Mouse (Mus musculus): ENCODE results near the gene Ogg1. TPM values are rescaled to one million over a fixed set of nuclear protein-coding genes. Genes with fewer than 3 reads are reported as not detected.
"Not testable (repeated sequence)": the region's sequence is repeated elsewhere in the genome, so short reads cannot be mapped to it uniquely, and the experiment has no call there.

Gene Ogg1
- polyA plus RNA-seq, 1 experiment = 19.1 TPM

DNA sequence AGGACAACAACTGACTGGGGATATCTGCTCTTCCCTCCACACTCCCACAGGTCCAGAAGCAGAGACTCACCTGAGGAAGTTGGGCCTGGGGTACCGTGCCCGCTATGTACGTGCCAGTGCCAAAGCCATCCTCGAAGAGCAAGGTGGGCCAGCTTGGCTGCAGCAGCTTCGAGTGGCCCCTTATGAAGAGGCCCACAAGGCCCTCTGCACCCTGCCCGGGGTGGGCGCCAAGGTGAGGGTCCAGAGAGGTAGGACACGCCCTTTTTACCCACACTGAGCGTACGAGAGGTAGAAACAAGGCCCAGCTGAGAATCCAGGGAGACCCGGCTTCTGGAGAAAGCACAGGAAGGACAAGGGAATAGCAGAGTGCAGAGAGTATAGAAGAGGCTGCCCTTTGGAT, 4.9 kb downstream of the Ogg1 start:
- no peak for DNase-seq (ENCODE audit: low spot score)

GRCm38 (mm10) chr6:113332734-113333133, 6.0 kb downstream of the Ogg1 start:
- DNase-seq (ENCODE audit: low spot score) = not testable (repeated sequence)

GRCm38 (mm10) chr6:113333137-113333950, 6.6 kb downstream of the Ogg1 start:
- no peak for DNase-seq (ENCODE audit: low spot score)

DNA sequence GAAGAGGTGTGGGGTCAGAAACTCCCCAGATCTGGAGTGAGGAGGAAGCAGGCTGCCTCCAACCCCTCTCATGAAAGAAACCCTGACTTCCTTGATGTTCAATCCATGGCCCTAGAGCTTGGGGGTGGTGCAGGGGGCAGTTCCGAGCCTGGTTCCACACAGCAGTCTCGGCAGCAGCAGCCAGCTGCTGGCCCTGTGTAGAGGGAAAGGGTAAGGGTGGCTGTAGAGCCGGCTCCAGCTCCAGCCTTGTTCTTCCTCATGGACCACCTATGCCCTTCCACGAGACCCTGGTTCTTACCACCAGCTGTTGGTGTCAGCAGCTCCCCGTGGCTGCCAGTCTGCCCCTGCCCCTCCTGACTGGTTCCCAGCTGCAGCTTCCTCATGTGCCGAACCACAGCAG, 7.4 kb downstream of the Ogg1 start:
- no peak for DNase-seq (ENCODE audit: low spot score)

DNA sequence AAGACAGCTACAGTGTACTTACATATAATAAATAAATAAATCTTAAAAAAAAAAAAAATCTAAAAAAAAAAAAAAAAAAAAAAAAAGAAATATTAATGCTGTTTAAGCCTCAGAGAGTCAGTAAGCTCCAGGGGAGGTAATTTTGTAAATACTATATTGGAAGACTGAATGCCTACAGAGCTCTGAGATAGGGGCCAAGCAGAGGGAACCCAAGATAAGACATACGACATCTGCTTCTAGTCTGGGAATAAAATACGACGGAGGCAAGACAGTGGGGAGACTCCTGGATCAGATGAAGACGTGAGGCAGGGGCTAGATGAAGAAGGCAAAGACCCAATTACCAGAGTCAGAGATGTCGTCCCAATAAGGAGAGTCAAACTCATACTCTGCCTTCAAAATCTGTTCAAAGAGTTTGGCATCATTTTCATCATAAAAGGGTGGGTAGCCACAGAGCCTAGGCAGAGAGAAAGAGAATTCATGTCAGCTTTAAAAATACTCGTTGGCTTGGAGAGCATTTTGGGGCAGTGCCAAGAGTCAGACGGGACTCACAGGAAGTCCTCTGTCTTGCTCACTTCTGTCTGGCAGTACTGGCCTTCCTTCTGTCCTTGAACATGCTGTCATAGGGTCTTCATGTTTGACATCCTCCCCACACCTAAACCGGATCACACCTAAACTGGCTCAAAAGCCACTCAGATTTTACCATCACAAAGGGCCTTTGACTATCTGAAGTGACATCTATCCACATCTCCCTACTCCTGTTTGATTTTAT, 10.3 kb downstream of the Ogg1 start:
- DNase-seq (ENCODE audit: low spot score) = no peak

DNA sequence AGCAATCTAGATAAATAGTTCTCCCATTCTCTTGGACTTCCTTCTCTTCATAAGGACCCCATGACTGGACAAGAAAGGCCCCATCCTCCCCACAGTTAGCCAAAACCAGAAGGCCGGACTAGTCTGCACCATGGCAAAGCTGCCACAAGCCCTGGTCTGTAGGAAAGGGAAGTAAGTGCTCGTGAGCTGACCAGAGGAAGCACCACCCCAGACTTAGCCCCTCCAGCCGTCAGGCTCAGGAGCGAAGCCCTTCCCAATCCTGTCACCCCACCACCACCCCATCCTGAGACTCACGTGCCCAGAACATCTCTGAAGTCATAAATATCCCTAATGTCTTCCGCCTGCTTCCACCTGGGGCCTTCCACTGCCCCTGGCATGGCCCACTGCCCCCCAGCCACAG, 14.8 kb downstream of the Ogg1 start:
- no peak for DNase-seq (ENCODE audit: low spot score)

- DNase-seq (ENCODE audit: low spot score) = no peak
These were observed 15.5 kb downstream of the Ogg1 start for GRCm38 (mm10) chr6:113342297-113342696.

GRCm38 (mm10) chr6:113343177-113344092, 16.7 kb downstream of the Ogg1 start, which contains the start of gene Camk1:
Gene Camk1, minus strand, starts transcription at chr6:113343984.
- peak; percentile 74 for DNase-seq (ENCODE audit: low spot score)

DNA sequence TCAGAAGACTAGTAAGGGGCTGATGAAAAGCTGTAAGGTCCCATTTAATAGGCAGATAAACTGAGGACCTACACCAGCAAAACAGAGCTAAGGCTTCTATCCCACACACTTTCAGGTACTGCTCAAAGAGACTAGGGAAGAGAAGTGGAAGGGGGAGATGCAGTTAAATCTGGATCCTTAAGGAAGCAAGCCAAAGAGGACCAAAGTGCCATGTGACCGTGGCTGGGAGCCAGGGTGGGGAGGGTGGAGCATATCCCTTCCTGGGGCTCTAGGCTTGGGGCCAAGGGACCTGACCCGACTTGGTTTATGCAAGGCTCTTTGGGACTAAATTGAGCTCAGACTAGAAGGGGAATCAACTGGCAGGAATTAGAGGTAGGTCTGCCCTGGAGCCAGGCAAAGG, 17.5 kb downstream of the Ogg1 start:
- DNase-seq (ENCODE audit: low spot score) = no peak

DNA sequence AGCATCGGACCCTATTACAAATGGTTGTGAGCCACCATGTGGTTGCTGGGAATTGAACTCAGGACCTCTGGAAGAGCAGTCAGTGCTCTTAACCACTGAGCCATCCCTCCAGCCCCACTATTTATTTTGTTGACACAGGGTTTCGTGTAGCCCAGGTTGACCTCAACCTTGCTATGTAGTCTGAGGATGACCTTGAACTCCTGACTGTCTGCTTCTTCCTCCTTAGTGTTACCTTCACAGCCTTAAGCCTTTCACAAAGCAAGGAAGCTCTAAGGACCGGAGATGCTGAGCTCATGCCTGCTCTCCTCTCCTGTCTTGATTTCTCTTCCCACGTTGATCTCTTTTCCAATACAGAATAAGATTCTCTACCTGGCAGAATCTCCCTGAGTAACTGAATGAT, 20.1 kb downstream of the Ogg1 start:
- DNase-seq (ENCODE audit: low spot score) = no peak

GRCm38 (mm10) chr6:113350538-113350937, 23.8 kb downstream of the Ogg1 start:
- no peak for DNase-seq (ENCODE audit: low spot score)

- no peak for DNase-seq (ENCODE audit: low spot score)
These were observed 24.4 kb downstream of the Ogg1 start for GRCm38 (mm10) chr6:113351161-113351560.

DNA sequence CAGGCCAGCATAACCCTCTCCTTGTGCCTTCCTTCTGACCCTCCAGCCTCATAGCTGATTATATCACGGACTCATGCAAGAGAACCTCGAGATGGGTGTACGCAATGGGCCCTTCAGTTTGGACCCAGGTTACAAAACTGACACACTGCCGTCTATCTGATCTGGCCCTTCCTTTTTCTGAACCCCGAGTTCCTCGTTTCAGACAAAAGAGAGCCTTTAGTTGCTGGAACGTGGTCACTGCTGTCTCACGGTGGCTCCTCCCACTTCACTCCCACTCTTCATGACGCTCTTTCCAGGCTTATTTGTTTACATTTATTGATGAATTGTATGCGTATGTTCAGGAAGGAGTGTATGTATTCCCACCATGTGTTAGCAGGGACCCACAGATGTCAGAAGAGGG, 24.9 kb downstream of the Ogg1 start:
- DNase-seq (ENCODE audit: low spot score) = no peak

GRCm38 (mm10) chr6:113352820-113353219, 26.0 kb downstream of the Ogg1 start:
- DNase-seq (ENCODE audit: low spot score) = no peak

DNA sequence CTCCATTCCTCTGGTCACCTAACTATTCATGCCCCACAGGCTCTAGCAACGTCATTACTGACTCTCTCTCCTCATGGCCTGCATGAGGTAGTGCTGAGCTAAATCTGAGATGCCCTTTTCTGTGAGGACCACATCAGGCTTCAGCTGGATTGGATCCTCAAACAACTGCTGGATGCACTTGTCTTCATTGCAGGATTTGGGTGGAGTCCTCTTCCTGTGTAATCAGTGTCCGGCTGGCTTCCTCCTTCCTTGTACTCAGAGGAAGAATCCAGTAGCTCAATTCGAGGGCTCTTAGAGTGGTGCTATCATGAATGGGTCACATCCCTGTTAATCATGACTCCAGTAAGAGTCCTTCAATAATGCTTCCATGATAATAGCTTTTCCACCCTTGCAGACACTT, 26.9 kb downstream of the Ogg1 start:
- no peak for DNase-seq (ENCODE audit: low spot score)

GRCm38 (mm10) chr6:113361476-113361875, 34.7 kb downstream of the Ogg1 start:
- DNase-seq (ENCODE audit: low spot score) = no peak

- DNase-seq (ENCODE audit: low spot score) = no peak
These were observed 35.5 kb downstream of the Ogg1 start for GRCm38 (mm10) chr6:113362241-113362640.

DNA sequence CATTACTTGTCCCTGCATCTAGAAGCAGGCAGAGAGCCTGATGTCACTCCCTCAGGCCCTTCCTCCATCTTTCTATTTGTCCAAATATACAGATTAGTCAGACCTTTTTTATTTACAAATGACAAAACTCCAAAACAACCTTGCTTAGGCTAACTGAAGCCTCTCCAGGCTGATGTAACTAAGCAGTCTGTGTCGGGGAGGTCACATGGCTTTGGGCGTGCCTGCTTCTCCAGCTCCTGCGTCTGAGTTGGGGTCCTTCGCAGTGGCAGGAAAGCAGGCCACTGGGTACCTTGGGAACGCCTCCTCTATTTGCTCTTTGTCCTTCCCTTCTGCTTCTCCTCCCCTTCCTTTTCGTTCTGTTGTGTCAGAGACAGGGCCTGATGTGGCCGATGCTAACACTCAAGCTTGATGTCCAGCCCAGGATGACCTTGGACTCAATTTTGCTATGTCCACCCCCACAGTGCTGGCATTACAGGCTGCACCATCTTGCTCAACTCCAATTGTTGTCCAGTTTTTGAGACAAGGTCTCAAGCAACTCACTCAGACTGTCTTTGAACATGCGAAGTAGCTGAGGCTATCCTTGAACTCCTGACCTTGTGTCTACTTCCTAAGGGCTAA, 37.9 kb downstream of the Ogg1 start:
- no peak for DNase-seq (ENCODE audit: low spot score)

DNA sequence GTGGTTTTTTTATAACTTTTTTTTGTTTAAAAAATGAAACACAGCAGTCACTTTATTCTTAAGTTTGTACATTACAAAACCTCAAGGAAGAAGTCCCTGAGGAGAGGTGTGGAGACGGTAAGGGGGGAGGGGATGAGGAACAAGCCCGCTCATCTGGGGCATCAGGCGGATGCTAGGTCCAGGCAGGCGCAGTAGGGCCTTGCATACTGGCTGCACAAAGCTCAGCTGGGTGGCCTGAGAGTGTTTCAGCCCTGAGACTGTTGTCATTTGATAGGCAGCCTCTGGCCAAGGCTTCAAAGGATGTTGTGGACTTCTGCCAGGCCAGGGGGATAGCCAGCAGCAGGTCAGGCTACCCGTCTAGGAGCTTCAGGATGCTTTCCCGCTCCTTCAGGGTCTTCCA, 39.9 kb downstream of the Ogg1 start:
- no peak for DNase-seq (ENCODE audit: low spot score)

- DNase-seq (ENCODE audit: low spot score) = no peak
These were observed 40.8 kb downstream of the Ogg1 start for GRCm38 (mm10) chr6:113367574-113367973.

DNA sequence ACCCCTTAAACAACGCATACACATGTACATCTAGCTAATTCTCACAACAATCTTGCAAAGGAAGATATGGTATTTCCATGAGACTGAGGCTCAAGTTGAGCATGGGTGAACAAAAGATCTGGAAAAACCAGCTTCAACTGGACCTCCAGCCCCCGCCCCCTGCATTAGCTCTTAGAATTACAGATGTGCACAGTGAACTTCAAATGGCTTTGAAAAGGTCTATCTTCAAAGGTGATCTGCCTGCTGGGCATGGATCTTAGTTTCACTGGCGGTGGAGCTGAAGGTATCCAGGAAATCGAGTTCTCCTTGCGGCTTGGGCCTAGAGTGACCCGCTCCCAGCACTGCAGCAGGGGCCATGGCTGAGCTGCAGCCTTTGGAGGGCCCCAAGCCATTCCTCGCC, 41.4 kb downstream of the Ogg1 start:
- DNase-seq (ENCODE audit: low spot score) = no peak

DNA sequence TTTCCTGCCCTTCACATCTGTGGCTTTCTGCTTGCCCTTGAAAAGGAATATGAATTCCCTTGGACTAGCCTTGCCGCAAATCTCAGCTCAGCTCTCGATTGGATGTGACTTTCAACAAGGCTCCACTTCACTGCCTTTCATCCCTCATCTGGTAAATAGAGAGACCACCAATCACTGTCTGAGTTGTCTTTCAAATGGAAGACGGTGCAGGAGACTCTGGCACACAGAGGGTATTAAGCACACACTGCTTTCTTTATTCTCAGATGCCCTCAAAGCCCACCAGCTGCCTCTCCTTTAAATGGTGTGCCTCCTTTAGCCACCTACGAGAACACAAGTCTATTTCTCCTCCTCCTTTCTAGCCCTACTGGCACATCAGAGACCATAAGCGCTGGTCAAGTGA, 41.8 kb downstream of the Ogg1 start:
- no peak for DNase-seq (ENCODE audit: low spot score)
